Mouse (Mus musculus) spleen, postnatal 4 days (tissue): Measurements from ENCODE around the gene Kbtbd13.
A peak's percentile ranks its signal among the peaks of the same experiment; 100 is the strongest.

ENCODE experiments used
- DNase-seq, 2 experiments: peaks; one replicate each; pipeline ENCODE4 v3.0.0; 2022; ENCODE audit warnings: low spot score in 2 of 2

Kbtbd13 gene

DNA sequence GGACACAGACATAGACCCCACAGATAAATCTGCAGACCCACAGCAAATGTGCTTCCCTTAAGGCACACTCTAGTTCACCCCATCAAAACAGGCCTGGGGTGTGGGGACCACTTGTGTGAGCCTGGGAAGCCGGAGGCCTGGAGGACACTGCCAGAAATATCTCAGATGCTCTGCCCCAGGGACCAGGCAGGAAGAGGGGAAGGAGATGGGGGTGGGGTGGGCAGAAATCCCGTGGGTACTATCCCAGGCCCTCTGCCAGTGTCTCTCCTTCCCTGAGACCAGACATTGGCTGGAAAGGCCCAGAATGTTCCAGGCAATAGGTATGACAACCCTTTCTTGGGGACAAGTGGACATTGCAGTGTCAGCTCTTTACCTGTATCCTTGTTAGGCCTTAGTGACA, 2.2 kb upstream of the Kbtbd13 start:
- no peak for DNase-seq

DNA sequence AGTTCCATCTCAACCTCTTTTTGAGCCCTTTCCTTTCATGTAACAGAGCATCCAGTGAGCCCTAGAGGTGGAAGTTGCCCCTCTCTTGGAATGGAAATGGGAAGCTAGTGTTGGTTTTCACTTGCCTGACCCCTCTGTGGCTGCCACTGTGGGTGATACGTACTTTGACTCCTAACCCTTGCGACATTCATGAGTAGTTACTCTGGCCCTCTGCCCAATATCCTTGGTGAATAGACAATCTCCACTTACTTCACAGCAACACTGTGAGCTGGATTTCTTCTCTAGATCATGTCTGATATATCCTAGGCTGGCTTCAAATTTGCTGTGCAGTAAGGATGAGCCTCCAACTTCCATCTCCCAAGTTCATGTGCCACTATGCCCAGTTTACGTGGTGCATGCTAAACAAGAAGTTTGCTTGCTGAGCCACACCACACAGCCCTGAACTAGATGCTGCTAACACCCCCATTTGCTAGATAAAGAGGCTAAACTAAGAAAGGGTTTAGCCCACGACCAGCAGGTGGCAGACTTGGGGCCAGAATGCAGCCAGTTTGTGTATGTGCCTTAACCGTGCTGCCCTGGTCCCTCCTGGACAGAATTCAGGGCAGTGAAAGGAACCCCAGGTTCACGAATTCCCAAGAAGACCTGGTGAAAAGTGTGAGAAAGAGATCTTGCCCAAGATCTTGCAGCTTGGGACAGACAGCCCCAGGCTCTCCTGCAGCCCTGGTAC, 1.3 kb upstream of the Kbtbd13 start:
- peak; percentile 52 to 82 for DNase-seq

DNA sequence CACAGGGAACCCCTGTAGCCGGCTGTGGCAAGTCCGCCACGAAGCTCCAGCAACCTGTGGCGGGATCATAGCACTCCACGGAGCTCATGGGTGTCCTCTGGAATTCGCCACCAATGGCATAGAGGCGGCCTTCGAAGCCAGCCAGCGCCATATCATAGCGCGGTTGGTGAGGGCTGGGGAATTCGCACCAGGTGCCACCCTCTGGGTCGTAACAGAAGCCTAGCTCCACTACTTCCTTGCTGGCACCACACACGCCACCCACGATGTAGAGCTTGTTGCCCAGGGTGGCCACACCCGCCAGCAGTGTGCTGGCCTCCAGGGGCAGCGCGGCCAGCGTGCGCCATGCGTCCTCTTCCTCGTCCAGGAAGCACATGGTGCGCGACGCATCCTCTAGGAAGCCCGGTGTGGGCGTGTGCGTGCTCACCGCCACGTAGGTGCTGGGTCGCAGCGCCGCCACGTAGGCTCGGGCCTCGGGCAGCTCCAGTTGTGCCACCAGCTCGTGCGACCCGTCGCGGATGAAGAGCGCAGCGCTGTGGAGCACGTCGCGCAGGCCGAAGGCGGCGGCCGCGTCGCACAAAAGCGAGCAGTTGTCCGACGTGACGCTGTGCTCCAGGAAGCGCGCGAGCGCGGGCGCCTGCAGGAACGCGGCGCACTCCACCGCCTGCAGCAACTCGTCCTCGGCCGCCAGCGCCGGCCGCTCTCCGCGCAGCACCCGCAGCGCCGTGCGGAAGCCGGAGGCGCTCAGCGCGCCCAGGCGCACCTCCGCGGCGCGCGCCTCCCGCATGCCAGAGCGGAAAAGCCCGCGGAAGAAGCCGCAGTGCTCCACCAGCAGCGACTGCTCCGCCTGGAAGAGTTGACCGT, 470 bp downstream of the Kbtbd13 start:
- DNase-seq = no peak

DNA sequence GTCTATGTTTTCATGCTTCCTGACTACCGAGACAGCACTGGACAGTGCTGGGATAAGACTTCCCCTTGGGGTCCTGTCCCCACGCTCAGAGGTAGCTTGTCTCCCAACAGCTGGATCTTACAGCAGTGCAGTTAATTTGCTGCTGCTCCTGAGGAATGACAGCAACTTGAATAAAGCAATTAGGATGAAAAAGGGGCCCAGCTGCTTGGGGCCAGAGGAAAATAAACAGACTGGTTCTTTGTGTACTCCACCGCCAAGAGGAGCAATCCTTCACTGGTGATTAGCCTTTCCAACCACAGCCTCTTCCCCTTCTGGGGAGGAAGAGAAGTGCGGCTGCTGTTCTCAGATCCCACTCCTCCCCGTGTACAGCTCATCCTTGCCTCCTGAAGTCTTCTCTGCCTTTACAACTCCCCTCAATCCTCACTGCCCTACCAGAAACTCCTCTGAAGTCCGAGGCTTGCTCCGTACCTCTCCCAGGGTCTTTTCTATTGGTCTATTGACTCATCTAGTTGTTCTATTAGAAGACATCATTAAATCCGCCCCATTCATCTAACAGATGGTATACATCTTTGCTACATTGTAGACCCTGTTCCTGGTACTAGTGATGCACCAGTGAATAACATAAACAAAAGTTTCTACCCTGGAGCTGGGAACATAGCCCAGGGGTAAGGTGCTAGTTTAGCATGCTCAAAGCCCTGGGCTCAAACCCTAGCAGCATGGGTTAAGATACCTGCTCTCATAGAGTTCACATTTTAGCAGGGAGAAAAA, 4.9 kb downstream of the Kbtbd13 start:
- DNase-seq = no peak

DNA sequence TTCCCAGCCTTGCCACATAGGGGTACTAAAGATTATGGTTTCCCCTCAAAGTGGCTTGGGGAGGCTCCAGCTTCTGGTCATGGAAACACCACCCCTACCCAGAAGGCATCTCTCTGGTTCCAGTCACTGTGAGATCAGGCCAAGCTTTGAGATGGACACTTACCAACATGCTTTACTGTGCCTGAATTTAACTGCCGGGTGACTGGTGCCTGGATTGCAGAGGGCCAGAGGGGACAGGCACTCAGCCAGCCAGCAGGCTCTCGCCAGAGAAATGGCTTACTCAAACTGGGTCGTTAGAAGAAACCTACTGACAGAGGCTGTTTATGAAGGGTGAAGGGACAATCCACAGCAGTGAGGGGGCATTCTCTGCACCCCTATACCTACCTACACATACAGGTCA, 7.2 kb downstream of the Kbtbd13 start:
- no peak for DNase-seq

DNA sequence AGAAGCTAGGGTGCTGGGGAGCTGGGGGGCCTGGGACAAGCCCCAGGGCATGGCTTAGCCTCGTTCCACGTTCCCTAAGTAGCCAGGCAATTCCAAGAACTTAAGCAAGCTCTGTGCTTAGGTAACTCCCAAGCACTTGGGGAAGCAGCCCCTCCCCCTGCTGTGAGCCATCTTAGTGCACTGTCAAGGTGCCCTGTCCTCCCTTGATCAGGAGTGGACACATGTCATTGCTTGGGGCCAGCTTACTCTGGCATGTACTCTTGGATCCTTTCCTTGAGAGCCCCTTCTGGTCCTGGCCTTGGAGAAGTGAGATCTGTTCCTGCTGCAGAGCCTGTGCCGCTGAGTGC, 8.7 kb downstream of the Kbtbd13 start:
- DNase-seq = no peak

DNA sequence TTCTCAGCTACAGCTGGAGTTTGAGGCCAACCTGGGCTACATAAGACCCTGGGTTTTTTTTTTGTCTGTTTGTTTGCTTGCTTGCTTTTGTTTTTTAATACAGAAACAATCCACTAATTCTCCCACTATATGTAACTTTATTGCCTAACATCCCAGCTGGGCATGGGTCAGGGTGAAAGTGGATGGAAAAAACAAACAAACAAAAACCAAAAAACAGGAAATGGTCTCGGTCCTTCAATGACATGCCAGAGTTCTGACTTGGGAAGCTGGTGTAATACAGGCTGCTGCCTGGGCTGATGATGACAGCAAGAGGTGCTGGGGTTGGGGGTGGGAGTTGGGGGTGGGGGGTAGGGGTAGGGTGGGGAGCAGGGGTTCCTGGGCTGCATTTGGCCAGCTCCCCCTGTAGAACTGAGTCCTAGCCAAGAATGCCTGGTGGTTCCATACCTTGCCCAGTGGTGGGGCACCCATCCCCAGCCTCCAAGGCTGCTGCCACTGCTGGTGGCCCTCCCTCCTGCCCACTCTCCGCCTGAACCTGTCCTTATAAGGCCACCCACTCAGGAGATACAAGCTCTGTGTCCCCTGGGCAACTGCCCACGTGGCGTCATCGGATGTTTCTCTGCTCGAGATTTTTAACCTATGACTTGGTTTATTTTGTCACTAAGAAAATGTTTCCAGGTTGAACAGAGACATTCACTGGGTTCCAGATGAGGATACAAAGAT, 9.3 kb downstream of the Kbtbd13 start:
- no peak for DNase-seq

DNA sequence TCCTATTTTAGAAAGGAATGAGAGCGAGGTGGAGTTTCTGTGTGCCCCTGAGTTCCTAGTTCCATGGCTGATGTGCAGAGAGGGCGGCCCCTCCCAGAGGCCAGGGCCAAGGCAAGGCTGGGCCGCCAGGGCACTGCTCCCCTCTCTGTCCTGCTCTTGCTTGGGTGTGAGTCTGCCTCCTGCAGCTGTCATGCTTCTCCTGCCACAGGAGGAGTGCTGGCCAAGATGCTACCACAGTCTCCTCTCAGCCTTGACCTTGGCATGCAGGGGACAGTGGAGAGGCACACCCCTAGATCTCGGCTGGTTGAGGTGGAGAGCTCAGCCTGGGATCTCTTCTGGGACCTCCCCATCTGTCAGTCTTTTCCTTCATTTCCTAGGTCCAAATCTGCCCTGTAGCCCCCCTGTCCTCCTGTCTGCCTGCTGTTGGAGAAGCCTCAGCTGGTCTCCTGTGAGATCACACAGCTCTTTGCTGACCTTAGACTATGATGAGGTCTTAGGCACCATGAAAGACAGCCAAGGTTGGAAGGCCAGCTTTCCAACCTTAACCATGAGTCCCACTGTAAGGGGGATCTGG, 10.3 kb downstream of the Kbtbd13 start:
- no peak for DNase-seq

DNA sequence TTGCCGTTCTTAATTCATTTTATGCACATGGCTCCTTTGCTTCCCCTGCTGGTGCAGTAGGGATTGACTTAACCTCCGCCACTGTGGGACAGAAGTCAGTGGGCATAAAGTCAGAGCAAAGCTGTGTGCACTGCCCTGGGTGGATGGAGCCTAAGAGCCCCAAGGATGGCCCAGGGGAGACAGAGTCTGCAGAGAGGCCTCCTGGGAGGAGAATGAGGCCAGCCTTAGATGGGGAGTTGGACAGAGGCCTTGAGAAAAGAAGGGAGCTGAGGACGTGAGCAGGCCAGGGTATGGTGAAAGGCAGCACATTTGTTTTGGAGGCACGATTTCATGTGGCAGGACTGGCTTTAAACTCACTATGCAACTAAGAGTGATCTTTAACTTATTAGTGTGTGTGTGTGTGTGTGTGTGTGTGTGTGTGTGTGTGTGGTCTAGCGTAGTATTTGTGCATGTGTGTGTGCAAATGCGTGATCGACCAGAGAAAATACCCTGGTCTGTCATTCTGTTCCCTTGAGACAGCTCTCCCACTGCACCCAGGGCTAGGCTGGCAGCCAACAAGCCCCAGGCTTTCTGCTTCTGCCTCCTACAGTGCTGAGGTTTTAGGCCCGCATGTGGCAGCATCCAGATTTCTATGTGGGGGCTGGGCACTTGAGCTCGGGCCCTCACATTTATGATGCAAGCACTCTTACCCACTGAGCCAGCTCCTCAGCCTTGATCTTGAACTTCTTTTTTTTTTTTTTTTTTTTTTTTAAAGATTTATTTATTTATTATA, 16.1 kb downstream of the Kbtbd13 start:
- DNase-seq = no peak

DNA sequence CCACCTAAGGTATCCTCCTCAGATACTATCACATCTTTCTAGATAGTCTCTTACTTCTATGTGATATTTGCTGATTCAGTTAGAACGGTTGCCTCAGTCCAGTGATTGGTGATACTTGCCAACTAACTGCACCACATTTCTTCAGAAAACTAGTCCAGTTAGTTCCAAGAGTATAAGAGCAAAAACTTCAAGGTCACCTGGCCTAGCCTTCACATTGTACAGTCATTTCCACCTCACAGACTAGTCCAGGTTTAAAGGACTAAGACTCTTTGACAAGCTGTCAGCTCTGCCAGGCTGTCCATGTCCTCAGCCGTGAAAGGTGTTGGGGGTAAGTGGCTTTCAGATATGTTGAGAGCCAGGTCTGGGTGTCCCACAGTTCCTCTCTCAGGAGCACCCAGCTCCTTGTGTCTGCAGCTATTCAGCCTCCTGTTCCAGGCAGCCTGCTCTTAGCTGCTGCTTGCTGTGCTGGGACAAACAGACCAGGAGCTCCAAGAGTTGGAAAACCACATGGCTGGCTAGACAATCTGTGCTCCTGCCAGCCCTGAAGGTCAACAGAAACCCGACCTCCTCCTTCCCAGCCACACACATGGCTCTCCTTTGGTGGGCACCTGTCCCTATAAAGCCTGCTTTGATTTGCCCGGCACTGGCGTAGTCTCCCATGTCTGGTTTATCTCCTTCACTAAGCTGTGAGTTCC, 16.8 kb downstream of the Kbtbd13 start:
- DNase-seq = no peak

DNA sequence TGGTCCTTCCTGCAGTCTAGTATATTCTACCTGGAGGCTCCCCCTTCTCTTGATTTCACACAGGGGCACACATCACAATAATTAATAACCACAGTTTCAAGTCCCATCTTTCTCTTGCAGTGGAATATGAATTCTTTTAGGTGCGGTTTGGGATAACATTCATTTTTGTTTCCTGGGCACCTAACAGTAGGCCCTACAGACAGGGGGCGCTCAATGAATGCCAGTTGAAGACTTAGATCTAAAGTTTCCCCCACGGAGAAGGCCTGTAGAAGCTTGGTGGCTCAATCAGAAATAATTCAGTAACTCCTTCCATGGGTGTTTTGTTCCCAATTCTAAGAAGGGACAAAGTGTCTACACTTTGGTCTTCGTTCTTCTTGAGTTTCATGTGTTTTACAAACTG, 19.0 kb downstream of the Kbtbd13 start:
- DNase-seq = no peak

DNA sequence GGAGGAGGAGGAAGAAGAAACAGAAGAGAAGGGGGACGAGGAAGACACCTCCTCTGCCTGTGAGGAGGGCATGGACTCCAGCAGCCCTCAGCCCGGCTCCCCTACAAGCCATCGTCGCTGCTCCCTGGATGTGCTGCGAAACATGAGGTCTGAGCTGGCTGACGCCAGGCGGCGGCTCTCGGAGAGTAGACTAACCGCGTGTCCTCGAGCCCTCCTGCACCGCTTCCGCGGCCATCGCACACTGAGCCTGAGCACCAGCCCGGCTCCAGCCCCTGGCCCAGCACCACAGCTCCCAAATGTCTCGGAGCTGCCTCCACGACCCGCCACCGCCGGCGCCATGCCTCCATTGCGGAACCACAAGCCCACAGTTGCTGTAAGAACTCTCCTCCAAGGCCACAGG, 19.7 kb downstream of the Kbtbd13 start:
- DNase-seq = no peak

DNA sequence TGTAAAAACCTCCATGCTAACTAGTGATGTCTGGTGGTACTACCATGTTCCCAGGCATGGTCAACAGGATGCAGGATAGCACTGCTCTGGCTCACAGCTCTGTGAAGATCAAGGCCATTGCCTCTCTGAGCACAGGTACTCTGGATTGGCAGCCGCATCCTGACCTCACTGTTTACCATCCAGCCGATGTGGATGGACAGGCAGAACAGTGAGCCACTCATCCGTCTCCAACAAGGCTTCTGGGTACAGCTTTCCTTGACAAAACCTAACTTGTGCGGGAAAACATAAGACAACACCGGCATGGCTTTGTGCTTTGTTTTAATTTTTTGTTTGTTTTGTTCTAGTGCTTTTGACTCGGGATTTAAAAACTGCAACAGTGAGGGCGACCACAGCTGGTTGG, 25.7 kb downstream of the Kbtbd13 start:
- no peak for DNase-seq

DNA sequence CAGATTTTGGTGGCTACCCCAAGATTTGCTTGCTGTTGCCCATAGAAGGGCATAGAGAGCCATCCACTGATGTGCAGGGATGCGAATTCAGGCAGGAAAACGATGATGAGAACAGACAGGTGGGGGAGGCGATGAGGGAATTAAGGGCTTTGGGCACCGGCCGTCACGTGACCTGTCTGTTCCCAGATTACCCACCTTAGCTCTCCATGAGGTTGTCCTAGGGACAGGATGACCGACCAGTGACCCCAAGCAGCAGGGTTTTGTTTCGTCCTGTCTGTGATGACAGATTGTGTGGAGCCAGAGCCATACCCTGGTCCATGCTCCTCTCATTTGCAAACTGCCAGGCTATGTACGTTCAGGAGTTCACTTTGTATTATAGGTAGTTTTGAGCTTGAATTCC, 27.8 kb downstream of the Kbtbd13 start:
- DNase-seq = no peak

DNA sequence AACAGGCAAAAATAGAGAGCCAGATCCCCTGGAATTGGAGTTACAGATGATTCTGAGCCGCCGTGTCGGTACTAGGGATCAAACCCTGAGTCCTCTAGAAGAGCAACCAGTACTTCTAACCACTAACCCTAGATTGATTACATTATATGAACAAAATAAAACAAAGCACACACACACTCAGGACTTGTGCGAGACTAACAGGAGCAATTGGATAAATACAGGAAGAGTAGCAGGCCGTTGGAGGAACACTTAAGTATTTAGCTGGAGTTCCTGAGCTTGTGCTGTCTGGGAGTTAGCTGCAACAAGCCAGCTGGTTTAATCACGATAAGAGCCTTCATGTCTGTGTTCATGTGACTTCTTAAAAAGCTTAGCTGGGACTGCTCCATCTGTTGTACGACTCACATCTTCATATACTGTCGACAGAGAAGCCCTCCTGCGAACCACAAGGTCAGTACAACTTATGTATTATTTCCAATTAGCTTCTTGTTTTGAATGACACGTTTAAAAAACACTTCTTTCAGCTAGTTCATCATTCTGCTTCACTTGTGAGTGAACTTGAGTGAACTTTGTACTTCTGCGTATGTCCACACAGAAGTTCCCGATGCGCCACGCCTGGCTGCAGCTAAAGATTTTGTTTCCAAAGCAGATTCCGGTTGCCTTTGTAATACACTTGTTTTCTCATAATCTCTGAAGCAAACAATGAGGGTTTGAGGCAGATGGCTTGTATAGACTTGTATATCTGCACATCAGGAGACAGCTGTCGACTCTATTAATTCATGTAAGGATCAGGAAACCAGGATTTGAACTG, 30.6 kb downstream of the Kbtbd13 start, which contains the start of gene Ubap1l:
Gene Ubap1l (plus strand): TSS at position 401 of the 808 bp plus-strand sequence.
- DNase-seq = no peak

DNA sequence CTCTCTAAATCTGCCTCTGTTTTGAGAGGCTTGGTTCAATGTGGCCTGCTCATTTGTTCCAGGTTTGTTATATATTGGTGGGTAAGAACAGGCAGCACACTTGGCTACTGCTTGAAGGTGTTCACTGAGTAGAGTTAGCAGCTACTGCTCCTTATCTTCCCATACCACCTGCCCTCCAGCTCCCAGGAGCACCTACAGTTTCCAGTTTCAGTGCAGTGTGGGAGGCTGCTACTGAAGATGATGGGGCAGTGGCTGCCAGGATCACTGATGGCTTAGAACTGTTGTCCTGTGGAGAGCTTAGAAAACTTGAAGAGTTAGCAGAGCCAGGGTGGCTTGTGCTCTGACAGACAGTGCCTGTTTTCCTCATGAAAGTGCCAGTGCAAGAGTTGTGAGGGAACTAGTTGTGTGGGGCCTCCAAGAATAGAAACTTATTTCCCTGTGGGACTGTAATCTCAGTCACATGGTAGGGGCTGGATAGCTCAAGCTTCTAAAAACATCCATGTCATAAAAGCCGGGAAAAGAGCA, 32.4 kb downstream of the Kbtbd13 start:
- DNase-seq = peak in 1 of 2 experiments; percentile 26

DNA sequence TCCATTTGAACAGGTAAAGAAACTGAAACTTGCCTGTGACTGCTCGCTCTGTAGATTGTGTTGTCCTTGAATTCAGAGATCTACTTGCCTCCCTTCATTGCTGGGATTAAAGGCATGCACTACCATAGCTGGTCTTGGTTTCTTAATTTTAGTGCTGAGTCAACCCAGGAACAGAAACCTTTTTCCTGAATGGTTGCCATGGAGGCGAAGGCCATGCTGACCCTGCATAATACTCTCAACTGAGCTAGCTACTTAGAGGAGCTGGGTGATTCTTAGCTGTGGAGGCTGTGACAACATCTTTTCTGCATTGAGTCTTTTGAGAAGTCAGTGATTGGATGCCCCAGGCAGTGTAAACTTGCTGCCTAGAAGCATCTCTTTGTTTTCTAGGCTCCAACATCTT, 34.5 kb downstream of the Kbtbd13 start:
- no peak for DNase-seq

DNA sequence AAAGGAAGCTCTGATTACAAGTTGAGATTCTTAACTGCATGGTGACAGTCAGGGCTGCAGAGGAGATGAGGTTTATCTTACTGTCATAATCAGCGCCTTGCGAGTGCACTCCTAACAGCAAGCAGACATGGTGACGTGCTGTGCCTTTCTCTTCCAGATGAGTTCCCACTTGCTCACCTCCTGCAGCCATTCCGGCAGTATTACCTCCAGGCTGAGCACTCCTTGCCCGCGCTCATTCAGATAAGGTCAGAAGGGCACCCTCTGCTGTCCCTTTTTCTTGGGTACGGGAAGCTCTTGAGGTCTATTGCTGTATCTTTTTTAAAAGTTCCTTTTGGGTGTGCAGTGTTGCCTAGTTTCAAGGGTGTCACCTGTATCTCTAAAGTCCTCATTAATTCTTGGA, 34.9 kb downstream of the Kbtbd13 start:
- DNase-seq = no peak

DNA sequence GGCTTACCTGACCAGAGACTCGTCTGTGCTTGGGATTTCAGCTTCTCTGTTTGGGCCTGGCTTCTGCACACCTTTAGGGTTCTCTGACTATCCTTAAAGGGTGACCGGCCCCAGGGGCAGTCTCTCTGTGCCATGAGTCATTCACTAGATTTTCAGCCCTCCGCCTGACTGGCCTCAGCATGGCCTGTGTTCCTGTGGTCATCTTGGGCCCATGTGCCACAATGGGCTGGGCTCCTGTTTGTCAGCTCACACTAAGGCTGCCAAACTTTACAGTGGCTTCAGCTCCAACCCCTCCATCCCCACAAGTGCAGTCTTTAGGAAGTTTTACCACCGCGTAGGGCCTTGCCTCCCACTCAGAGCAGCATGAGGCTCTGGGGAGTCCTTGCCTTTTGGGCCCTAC, 38.2 kb downstream of the Kbtbd13 start:
- no peak for DNase-seq
